Mouse (Mus musculus) small intestine, adult 2 months (tissue): ENCODE measurements around the gene Zdhhc17. TPM values are rescaled to one million over a fixed set of nuclear protein-coding genes. Genes with fewer than 3 reads are reported as not detected.

Experiments used
- H3K27ac ChIP-seq: fragments of 200-500 bp; 2 replicates; pipeline ENCODE4 v1.5.1; 2012; ENCODE audit warnings: low read depth, low read length, control low read depth, inconsistent platforms; ENCODE audit not compliant: insufficient read depth
- H3K27me3 ChIP-seq: fragments of 200-500 bp; 2 replicates; pipeline ENCODE4 v1.6.1; 2012; ENCODE audit warnings: mild to moderate bottlenecking, moderate library complexity, low read length, inconsistent platforms; ENCODE audit not compliant: control insufficient read depth, insufficient read depth
- H3K36me3 ChIP-seq: fragments of 200-500 bp; 2 replicates; pipeline ENCODE4 v1.6.1; 2012; ENCODE audit warnings: mild to moderate bottlenecking, low read length, control low read depth, inconsistent platforms; ENCODE audit not compliant: control insufficient read depth, insufficient read depth
- H3K4me1 ChIP-seq: fragments of 200-500 bp; 2 replicates; pipeline ENCODE4 v1.6.1; 2012; ENCODE audit warnings: low read length, inconsistent platforms, mixed read lengths; ENCODE audit not compliant: control insufficient read depth, insufficient read depth, insufficient read length
- H3K4me3 ChIP-seq: fragments of 200-500 bp; 2 replicates; pipeline ENCODE4 v1.5.1; 2012; ENCODE audit warnings: low read depth, mild to moderate bottlenecking, control low read depth, inconsistent platforms, low read length, moderate library complexity
- CTCF ChIP-seq: fragments of 200-500 bp; IDR thresholded peaks from 2 replicates; pipeline ENCODE4 v1.5.1; 2012; ENCODE audit warnings: low read depth, mild to moderate bottlenecking, control low read depth, inconsistent platforms, low read length, moderate library complexity, mixed read lengths; ENCODE audit not compliant: insufficient replicate concordance, insufficient read length; ENCODE audit errors: extremely low read depth
- POLR2A ChIP-seq: fragments of 200-500 bp; IDR thresholded peaks from 2 replicates; pipeline ENCODE4 v1.6.1; 2012; ENCODE audit warnings: low read depth, mild to moderate bottlenecking, control low read depth, inconsistent platforms, low read length, moderate library complexity
- WGBS: fragments of 180-500 bp; shearing (Covaris S2); methylation state at CpG from one replicate; pipeline ENCODE4 v1.1.7; 2018; 5-methylcytosine and 5-hydroxymethylcytosine counted together
- polyA plus RNA-seq: library from polyadenylated mRNA; depleted of rRNA; stranded (reverse); fragments of >200 nt; gene quantifications from 2 replicates; pipeline ENCODE4 v1.2.3, GENCODE M21; 2012; rRNA removed

Gene Zdhhc17
- 2.4 and 4.7 TPM in 2 replicates for polyA plus RNA-seq

- H3K27ac ChIP-seq: peak within 1 kb of the TSS; percentile 91
- WGBS: under 1% methylated on average over 111 of the region's 112 CpGs
- H3K4me3 ChIP-seq: peak within 1 kb of the TSS; percentile 92
- TF ChIP-seq CTCF (no peak), POLR2A (peak; percentile 90)
- no peaks in the 10 kb centered on the region for H3K27me3 ChIP-seq
- H3K4me1 ChIP-seq: peaks cover 6% of the 10 kb centered on the region; the same call in 1 of the 2 replicates
- H3K36me3 ChIP-seq: no peaks in the 10 kb centered on the region
Measured at GRCm38 (mm10) chr10:111009641-111010479, at the start of gene Zdhhc17. Gene Zdhhc17, minus strand, starts transcription at chr10:111010140.

- 52% methylated on average over 4 of the region's 4 CpGs for WGBS
- Histone ChIP-seq H3K27me3 (no peaks in the 10 kb centered on the region), H3K4me3 (no peak overlapping the region), H3K27ac (no peak overlapping the region), H3K4me1 (no peaks in the 10 kb centered on the region), H3K36me3 (no peaks in the 10 kb centered on the region)
- TF ChIP-seq POLR2A (no peak), CTCF (no peak)
Measured at GRCm38 (mm10) chr10:111055770-111056169, 45.8 kb upstream of the Zdhhc17 start.

- Histone ChIP-seq H3K27ac (no peak overlapping the region), H3K4me3 (no peak overlapping the region), H3K36me3 (no peaks in the 10 kb centered on the region), H3K27me3 (no peaks in the 10 kb centered on the region), H3K4me1 (no peaks in the 10 kb centered on the region)
- WGBS: 86% methylated on average over 3 of the region's 3 CpGs
- no peak for TF ChIP-seq POLR2A
- TF ChIP-seq CTCF: no peak
Measured at GRCm38 (mm10) chr10:111051606-111052005, 41.7 kb upstream of the Zdhhc17 start.

DNA sequence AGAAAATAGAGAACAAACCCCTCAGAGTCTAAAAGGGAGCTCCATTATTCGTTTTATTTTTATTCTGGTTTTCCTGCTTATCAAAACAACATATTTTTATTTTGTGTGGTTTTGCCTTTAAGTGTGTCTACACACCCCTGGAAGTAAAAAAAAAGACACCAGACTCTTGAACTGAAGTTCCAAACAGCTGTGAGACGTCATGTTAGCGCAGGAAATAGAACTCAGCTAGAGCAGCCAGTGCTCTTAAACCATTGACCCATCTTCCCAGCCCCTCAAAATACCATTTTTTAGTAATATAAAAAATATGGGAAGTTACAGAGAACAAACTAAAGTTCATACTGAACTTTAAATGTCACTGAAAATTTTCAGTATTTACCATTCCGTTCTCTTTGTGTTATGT, 40.6 kb upstream of the Zdhhc17 start:
- TF ChIP-seq POLR2A: no peak
- TF ChIP-seq CTCF: no peak
- 68% methylated on average over 4 of the region's 4 CpGs for WGBS
- H3K27me3 ChIP-seq: no peaks in the 10 kb centered on the region

GRCm38 (mm10) chr10:111050061-111050460, 40.1 kb upstream of the Zdhhc17 start:
- Histone ChIP-seq H3K27ac (no peak overlapping the region), H3K4me3 (no peak overlapping the region)
- TF ChIP-seq CTCF (no peak), POLR2A (no peak)

More for the DNA sequence above, 40.6 kb upstream of the Zdhhc17 start:
- Histone ChIP-seq H3K27ac (no peak overlapping the region), H3K36me3 (no peaks in the 10 kb centered on the region), H3K4me3 (no peak overlapping the region), H3K4me1 (no peaks in the 10 kb centered on the region)

GRCm38 (mm10) chr10:111047895-111048294, 38.0 kb upstream of the Zdhhc17 start:
- 14% methylated on average over 7 of the region's 7 CpGs for WGBS
- H3K36me3 ChIP-seq: no peaks in the 10 kb centered on the region
- TF ChIP-seq POLR2A: no peak
- TF ChIP-seq CTCF: no peak
- no peaks in the 10 kb centered on the region for H3K4me1 ChIP-seq
- H3K27ac ChIP-seq: no peak overlapping the region
- no peaks in the 10 kb centered on the region for H3K27me3 ChIP-seq
- H3K4me3 ChIP-seq: no peak overlapping the region

More at GRCm38 (mm10) chr10:111050061-111050460, 40.1 kb upstream of the Zdhhc17 start:
- WGBS: 76% methylated on average over 3 of the region's 3 CpGs
- no peaks in the 10 kb centered on the region for H3K36me3 ChIP-seq
- no peaks in the 10 kb centered on the region for H3K4me1 ChIP-seq
- no peaks in the 10 kb centered on the region for H3K27me3 ChIP-seq

GRCm38 (mm10) chr10:111040078-111040656, 30.2 kb upstream of the Zdhhc17 start:
- 80% methylated on average over 7 of the region's 7 CpGs for WGBS
- TF ChIP-seq POLR2A: no peak
- TF ChIP-seq CTCF: no peak
- H3K27me3 ChIP-seq: no peaks in the 10 kb centered on the region
- no peak overlapping the region for H3K4me3 ChIP-seq
- no peaks in the 10 kb centered on the region; the same call in 1 of the 2 replicates for H3K4me1 ChIP-seq
- H3K36me3 ChIP-seq: no peaks in the 10 kb centered on the region
- H3K27ac ChIP-seq: no peak overlapping the region
